Mouse (Mus musculus) midbrain, embryonic 12.5 days (tissue): ENCODE results near the gene Zfp219. TPM values are rescaled to one million over a fixed set of nuclear protein-coding genes. Genes with fewer than 3 reads are reported as not detected.

Experiments
- ATAC-seq: fragments of 200-750 bp; cut with Nextera tagmentation; 2 replicates; pipeline ENCODE4 v1.8.0; 2017; ENCODE audit warnings: low read depth, moderate TSS enrichment, moderate library complexity; ENCODE audit not compliant: low FRiP score
- H3K27ac ChIP-seq: fragments of 300-500 bp; sonication (generic); replicated peaks from 2 replicates; pipeline ENCODE4 v1.5.1; 2016; ENCODE audit warnings: mild to moderate bottlenecking
- H3K27me3 ChIP-seq: fragments of 300-500 bp; sonication (generic); 2 replicates; pipeline ENCODE4 v1.6.1; 2016; ENCODE audit warnings: mild to moderate bottlenecking
- H3K36me3 ChIP-seq: fragments of 300-500 bp; sonication (generic); 2 replicates; pipeline ENCODE4 v1.6.1; 2016
- H3K4me1 ChIP-seq: fragments of 300-500 bp; sonication (generic); 2 replicates; pipeline ENCODE4 v1.6.1; 2016
- H3K4me2 ChIP-seq: fragments of 300-500 bp; sonication (generic); replicated peaks from 2 replicates; pipeline ENCODE4 v1.6.1; 2016; ENCODE audit warnings: mild to moderate bottlenecking, moderate library complexity
- H3K4me3 ChIP-seq: fragments of 300-500 bp; sonication (generic); 2 replicates; pipeline ENCODE4 v1.5.1; 2016; ENCODE audit warnings: mild to moderate bottlenecking
- H3K9ac ChIP-seq: fragments of 300-500 bp; sonication (generic); replicated peaks from 2 replicates; pipeline ENCODE4 v1.6.1; 2016; ENCODE audit warnings: mild to moderate bottlenecking, moderate library complexity
- H3K9me3 ChIP-seq: fragments of 300-500 bp; sonication (generic); 2 replicates; pipeline ENCODE4 v1.6.1; 2016; ENCODE audit warnings: mild to moderate bottlenecking
- WGBS: fragments of 180-500 bp; shearing (Covaris S2); methylation state at CpG from one replicate; pipeline ENCODE4 v1.1.7; 2016; 5-methylcytosine and 5-hydroxymethylcytosine counted together
- polyA plus RNA-seq: library from polyadenylated mRNA; unstranded; fragments of >200 nt; fragmentation: Nextera tagmentation; extraction: Ambion mirVana; gene quantifications from 2 replicates; pipeline ENCODE4 v1.2.1, GENCODE M21; 2016

The Zfp219 gene
- polyA plus RNA-seq, 1 experiment from 2014 or later = 111 TPM

DNA sequence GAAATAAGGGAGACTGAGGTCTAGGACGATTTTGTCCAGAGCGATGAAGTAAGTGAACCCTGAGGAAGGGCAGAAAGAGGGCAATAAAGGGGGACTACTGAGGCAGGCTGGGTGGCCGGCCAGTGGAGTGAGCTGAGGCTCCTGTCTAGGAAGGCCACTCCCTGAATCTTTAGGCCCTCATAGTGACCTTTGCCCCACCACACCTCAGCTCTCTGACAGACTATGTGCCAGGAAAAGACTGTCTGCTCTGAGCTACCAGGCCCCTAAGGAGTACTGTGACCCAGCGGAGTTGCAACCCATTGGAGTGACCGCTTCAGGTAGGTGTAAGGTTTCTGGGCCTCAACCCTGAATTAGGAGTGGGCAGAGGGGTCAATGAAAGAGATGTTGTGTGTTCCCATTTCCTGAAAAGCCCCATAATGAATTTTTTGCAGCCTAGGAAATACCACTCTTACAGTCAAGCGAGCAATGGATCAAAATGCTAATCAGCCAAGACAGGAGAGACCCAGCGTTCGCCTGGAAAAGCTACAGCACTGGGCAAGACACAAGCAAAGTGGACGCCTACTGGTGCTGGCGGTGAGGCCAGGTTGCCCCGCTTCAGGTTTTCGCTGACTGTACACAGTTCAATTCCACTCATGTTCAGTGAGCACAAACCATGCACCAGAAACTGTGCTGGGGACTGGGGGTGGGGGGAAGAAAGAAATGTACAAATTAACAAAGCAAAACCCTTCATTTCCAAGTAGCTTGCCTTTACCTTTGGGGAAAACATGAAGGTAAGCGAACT, 3.7 kb downstream of the Zfp219 start:
- no peaks in the 10 kb centered on the region for H3K9me3 ChIP-seq
- H3K27ac ChIP-seq = peak overlapping the region; percentile 46; the same call in 1 of the 2 replicates
- H3K4me1 ChIP-seq = peaks cover 66% of the 10 kb centered on the region
- H3K4me3 ChIP-seq = no peak overlapping the region
- no peaks in the 10 kb centered on the region for H3K27me3 ChIP-seq
- H3K9ac ChIP-seq = no peak overlapping the region
- H3K4me2 ChIP-seq = no peak overlapping the region
- no peak for ATAC-seq
- H3K36me3 ChIP-seq = no peaks in the 10 kb centered on the region
- WGBS = 73% methylated on average over 13 of the region's 13 CpGs

DNA sequence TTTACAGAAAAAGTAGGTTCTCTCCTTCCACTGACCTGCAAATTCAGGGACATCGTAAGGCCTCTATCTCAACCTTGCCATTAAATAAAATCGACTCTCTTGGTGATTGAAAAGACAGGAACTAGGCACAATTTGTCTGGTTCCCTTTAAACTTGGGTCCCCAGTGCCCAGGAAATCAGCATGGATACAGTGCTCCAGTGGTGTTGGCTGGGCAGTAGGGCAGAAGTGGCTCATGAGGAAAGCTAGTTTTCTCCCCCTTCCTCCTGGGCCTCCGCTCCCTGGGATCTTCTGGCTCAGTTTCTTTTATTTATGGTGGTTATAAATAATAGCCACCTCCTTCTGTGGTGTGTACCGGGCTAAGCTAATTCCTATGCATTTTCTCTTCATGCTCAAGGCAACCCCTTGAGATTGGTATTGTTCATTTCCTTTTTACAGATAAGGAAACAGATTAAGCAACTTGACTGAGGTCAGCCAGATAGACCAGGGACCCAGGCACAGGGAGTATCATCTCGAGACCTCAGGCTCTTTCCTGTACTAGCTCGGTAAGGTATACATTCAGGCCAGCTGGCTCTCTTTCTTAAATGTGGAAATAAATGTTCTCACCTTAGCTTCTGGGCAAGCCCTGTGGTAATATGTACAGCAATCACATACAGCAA, 5.0 kb downstream of the Zfp219 start, which contains the start of gene Tmem253:
Tmem253 (plus strand) TSS at position 214 of the 656 bp plus-strand sequence.
- H3K27me3 ChIP-seq = no peaks in the 10 kb centered on the region
- peak within 1 kb of the TSS; percentile 99 for H3K9ac ChIP-seq
- H3K4me2 ChIP-seq = peak within 1 kb of the TSS; percentile 79
- no peaks in the 10 kb centered on the region for H3K9me3 ChIP-seq
- peak within 1 kb of the TSS; percentile 77 for H3K4me3 ChIP-seq
- peak within 1 kb of the TSS; percentile 100 for H3K27ac ChIP-seq
- peaks cover 66% of the 10 kb centered on the region for H3K4me1 ChIP-seq
- WGBS = 24% methylated on average over 6 of the region's 6 CpGs
- ATAC-seq = no peak
- H3K36me3 ChIP-seq = no peaks in the 10 kb centered on the region

DNA sequence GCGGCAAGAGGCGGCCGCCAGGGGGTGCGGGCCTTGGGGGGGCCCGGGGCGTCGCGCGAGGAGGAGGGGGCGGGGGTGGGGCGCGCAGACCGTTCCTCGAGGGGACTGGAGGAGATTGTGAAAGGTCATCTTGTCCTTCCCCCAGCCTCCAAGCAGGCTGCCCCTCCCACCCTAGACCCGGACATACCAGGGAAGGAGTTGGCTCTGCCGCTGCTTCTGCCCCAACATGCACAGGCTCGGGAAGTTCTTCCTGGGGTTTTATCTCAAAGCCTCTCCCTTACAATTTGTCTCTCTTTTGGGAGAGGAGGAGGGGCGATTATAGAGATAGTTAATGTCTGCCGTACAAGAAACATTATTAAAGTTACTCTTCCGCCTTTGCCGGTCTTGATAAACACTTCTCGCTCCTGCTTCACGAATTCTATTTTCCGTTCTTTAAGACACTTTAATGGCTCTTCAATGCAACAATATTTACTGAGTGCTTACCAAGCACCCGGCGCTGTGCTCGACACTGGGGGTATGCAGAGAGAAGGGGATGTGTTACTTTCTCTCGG, 5.7 kb downstream of the Zfp219 start:
- Histone ChIP-seq H3K27ac (peak overlapping the region; percentile 100), H3K9ac (peak overlapping the region; percentile 99), H3K4me3 (peak overlapping the region; percentile 77), H3K4me2 (peak overlapping the region; percentile 79), H3K27me3 (no peaks in the 10 kb centered on the region), H3K4me1 (peaks cover 71% of the 10 kb centered on the region), H3K9me3 (no peaks in the 10 kb centered on the region), H3K36me3 (no peaks in the 10 kb centered on the region)
- WGBS = under 1% methylated on average over 14 of the region's 28 CpGs
- ATAC-seq = peak; percentile 24

DNA sequence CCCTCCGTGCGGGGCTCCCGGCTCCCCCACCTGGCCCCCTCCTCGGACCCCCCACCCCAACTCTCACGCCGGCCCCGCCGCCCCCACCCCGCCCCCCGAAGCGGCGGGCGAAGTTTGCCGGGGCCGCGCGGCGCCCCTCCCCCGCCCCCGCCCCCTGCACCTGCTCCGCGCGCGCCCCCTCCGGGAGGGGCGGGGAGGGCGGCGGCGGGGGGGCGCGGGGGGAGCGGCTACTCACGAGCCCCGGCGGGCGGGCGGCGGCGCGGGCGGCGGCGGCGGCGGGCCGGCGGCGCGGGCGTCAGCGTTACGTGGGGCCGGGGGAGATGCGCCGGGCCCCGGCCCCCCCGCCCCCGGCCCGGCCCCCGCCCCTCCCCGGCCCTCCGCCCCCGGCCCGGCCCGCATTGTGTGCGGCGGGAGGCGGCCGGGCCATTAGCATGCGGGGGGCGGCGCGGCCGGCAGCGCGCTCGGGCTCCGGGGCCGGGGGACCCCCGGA, 6.2 kb downstream of the Zfp219 start:
- peak; percentile 9 for ATAC-seq
- Histone ChIP-seq H3K4me1 (peaks cover 76% of the 10 kb centered on the region), H3K9ac (peak overlapping the region; percentile 99), H3K4me2 (peak overlapping the region; percentile 79), H3K4me3 (peak overlapping the region; percentile 77), H3K36me3 (peaks cover 1% of the 10 kb centered on the region), H3K27me3 (no peaks in the 10 kb centered on the region), H3K27ac (peak overlapping the region; percentile 100), H3K9me3 (no peaks in the 10 kb centered on the region)
- 0% methylated on average over 6 of the region's 80 CpGs for WGBS

DNA sequence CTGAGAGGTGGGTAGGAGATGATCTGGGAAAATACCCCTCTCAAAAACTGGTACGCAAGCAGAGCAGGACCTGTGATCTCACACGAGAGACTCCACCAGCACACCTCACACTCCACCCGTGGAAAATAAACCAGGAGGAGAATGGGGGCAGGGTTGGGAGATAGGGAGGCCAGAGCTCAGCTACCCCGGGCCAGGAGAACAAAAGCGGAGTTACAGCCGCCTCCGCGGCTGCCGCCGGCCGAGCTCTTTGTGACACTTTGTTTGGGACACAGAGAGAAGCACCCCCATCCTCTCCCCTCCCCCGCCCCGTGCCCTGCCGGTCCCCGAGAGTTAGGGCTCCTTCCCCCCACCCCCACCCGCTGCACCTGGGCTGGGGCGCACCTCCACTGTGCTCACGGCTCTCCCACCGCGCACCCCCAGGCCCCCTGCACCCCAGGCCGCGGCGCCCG, 6.7 kb downstream of the Zfp219 start:
- Histone ChIP-seq H3K27ac (peak overlapping the region; percentile 100), H3K36me3 (peaks cover 7% of the 10 kb centered on the region), H3K9ac (peak overlapping the region; percentile 99), H3K4me2 (peak overlapping the region; percentile 79), H3K4me1 (peaks cover 76% of the 10 kb centered on the region), H3K4me3 (peak overlapping the region; percentile 77), H3K27me3 (no peaks in the 10 kb centered on the region), H3K9me3 (no peaks in the 10 kb centered on the region)
- ATAC-seq = peak; percentile 7
- WGBS = 0% methylated on average over 14 of the region's 24 CpGs

DNA sequence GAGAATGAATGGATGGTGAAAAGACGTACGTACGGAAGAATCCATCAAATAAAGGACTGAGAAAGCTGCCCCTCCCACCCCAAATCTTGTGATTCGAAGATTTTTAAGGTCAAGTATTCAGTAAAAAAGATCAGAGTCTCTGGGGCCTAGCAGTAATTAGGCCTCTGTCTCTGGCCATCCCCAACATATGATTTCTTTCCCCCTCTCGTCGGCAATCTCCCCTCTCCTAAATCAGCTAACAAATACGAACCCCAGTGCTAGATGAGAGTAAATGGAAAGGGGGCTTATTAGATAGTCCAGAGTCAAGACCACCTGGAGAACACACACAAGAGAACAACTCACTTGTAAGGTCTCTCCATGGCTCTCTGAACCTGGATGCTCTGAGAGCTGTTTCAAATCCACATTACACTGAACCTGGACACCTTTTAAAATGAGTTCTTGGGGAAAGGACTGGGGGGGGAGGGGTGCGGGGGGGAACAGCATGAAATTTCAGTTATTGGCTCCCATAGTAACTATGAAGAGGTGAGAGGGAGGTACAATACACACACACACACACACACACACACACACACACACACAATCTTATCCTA, 7.4 kb downstream of the Zfp219 start:
- Histone ChIP-seq H3K4me1 (peaks cover 76% of the 10 kb centered on the region), H3K27me3 (no peaks in the 10 kb centered on the region), H3K4me2 (peak overlapping the region; percentile 79), H3K9me3 (no peaks in the 10 kb centered on the region), H3K4me3 (peak overlapping the region; percentile 77), H3K9ac (peak overlapping the region; percentile 99), H3K27ac (peak overlapping the region; percentile 100), H3K36me3 (peaks cover 13% of the 10 kb centered on the region)
- ATAC-seq = no peak
- 18% methylated on average over 8 of the region's 8 CpGs for WGBS

DNA sequence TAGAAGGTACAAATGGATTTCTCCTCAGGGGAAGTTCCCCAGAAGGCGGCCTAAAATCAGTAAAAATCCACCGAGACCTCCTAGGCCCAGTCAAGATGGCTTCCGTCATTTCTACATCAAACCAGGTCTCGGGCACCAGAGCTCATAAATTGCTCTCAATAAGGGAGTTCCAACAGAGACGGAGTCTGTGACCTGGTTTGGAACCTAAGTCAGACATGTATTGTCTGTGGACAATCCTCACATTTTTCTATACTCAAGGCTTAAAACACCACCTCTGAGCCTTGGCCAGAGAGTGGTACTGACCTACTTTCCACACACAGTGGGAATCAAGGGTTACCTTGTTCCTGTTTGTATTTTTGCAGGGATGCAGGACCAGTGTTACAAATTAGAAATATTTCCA, 8.0 kb downstream of the Zfp219 start:
- 35% methylated on average over 5 of the region's 5 CpGs for WGBS
- no peak for ATAC-seq
- peak overlapping the region; percentile 77 for H3K4me3 ChIP-seq
- H3K27ac ChIP-seq = peak overlapping the region; percentile 100
- peaks cover 72% of the 10 kb centered on the region for H3K4me1 ChIP-seq
- peak overlapping the region; percentile 79 for H3K4me2 ChIP-seq
- no peaks in the 10 kb centered on the region for H3K9me3 ChIP-seq
- H3K27me3 ChIP-seq = no peaks in the 10 kb centered on the region
- peak overlapping the region; percentile 99 for H3K9ac ChIP-seq
- H3K36me3 ChIP-seq = peaks cover 15% of the 10 kb centered on the region

DNA sequence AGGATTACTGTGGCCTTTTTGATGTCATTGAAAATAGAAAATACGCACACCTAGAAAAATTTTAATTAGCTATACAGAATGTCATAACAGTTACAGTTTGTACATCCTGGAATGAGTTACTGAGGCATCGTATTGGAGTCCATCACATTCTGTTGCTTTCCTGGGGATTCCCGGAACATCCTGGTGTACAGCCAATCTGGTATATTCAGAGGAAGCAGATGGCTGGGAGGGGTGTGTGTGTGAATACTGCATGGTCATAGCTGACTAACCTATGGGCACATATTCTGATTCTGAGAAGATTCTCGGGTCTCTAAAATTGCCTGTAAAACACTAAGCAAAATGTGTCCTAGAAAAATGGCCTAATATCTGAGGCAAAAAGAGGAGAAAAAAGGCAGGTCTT, 8.4 kb downstream of the Zfp219 start:
- Histone ChIP-seq H3K9me3 (no peaks in the 10 kb centered on the region), H3K9ac (peak overlapping the region; percentile 99), H3K4me1 (peaks cover 74% of the 10 kb centered on the region), H3K4me3 (peak overlapping the region; percentile 77), H3K27ac (peak overlapping the region; percentile 100), H3K27me3 (no peaks in the 10 kb centered on the region), H3K4me2 (peak overlapping the region; percentile 79), H3K36me3 (peaks cover 19% of the 10 kb centered on the region)
- 57% methylated on average over 4 of the region's 4 CpGs for WGBS
- ATAC-seq = no peak

DNA sequence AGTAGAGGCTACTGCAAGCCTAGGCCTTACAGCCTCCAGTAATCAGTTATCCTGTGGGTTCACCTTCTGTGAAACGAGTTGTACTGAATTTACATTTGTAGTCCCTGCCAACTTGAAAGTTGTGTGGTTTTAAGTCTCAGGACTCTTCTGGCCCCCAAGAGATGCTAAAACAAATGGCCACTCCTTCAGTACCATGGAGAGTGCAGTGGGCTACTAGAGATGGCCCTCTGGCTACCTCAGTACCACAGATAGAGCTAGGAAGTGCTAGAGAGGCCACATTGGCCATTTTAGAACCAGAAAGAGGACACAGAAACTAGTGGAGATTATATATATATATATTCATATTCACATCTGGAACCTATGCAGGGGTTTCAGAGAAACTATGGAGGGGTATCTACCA, 8.8 kb downstream of the Zfp219 start:
- 32% methylated on average over 1 of the region's 1 CpGs for WGBS
- Histone ChIP-seq H3K4me1 (peaks cover 74% of the 10 kb centered on the region), H3K4me3 (peak overlapping the region; percentile 77; the same call in 1 of the 2 replicates), H3K27ac (peak overlapping the region; percentile 100), H3K9ac (peak overlapping the region; percentile 99), H3K4me2 (peak overlapping the region; percentile 79), H3K27me3 (no peaks in the 10 kb centered on the region), H3K9me3 (no peaks in the 10 kb centered on the region), H3K36me3 (peaks cover 24% of the 10 kb centered on the region)
- no peak for ATAC-seq

DNA sequence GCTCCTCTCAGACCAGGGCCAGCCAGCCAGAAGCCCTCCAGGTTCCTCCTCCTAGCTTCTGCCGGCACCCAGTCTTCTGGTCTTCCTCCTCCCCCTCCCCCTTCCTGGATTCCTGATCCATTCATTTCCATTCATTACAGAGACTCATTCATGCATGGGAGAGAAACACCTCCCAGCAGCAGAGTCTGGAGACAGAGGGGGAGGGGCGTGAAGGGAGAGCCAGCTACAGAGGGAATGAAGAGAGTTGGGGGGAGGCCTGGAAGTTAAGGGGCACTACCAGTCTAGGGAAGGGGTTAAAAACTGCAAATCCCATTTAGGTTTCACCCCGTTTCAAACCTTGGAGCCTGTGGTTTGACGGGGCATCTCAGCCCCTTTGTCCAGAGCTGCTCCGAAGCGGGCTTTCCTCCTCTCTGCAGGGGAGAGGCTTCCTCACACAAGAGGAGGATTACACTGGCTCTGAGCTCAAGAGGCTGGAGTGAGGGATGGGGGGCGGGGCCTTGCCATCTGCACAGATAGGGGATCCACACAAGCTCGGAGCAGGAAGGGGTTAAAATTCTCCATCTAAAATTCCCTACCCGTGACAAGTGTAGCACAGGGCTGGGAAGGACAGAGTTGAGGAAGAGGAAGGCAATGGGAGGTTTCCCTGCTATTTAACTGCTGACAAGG, 10.0 kb downstream of the Zfp219 start:
- Histone ChIP-seq H3K27ac (peak overlapping the region; percentile 100), H3K4me1 (peaks cover 74% of the 10 kb centered on the region), H3K4me3 (peak overlapping the region; percentile 77)

DNA sequence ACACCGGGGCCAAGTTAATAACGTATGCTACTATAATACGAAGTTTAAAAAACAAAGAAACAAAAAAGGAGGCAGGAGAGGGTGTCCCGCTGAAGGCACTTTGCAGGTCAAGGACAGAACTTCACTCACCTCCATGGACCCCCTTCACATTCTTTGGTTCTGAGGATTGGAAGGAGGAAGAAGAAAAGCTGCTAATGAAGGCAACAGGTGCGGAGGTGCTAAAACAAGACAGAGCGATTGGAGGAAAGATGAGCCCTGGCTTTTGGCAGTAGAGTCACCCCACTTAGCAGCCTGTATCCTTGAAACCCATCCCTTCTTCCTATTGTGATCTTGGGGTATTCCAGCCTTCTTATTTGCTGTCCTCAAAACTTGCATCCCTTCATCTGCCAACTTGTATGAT, 10.7 kb downstream of the Zfp219 start:
- ATAC-seq = no peak
- Histone ChIP-seq H3K27me3 (no peaks in the 10 kb centered on the region), H3K4me2 (peak overlapping the region; percentile 79), H3K9ac (peak overlapping the region; percentile 67), H3K36me3 (peaks cover 41% of the 10 kb centered on the region), H3K4me3 (peak overlapping the region; percentile 77), H3K4me1 (peaks cover 77% of the 10 kb centered on the region), H3K9me3 (no peaks in the 10 kb centered on the region), H3K27ac (peak overlapping the region; percentile 100)
- 25% methylated on average over 6 of the region's 6 CpGs for WGBS

More for the DNA sequence above, 10.0 kb downstream of the Zfp219 start:
- Histone ChIP-seq H3K27me3 (no peaks in the 10 kb centered on the region), H3K9me3 (no peaks in the 10 kb centered on the region), H3K4me2 (peak overlapping the region; percentile 79), H3K9ac (peak overlapping the region; percentile 99), H3K36me3 (peaks cover 35% of the 10 kb centered on the region)
- 1% methylated on average over 9 of the region's 9 CpGs for WGBS
- peak; percentile 87 for ATAC-seq
